Mouse (Mus musculus) cerebellum, adult 2 months (tissue): Measurements from ENCODE around the gene Nosip.

Experiments used
- CTCF ChIP-seq: fragments of 200-500 bp; IDR thresholded peaks from 2 replicates; pipeline ENCODE4 v1.5.1; 2011; ENCODE audit warnings: low read depth, mild to moderate bottlenecking, control low read depth, low read length, moderate library complexity, borderline replicate concordance; ENCODE audit not compliant: insufficient read depth
- POLR2A ChIP-seq: fragments of 200-500 bp; IDR thresholded peaks from 2 replicates; pipeline ENCODE4 v1.6.1; 2011; ENCODE audit warnings: low read length, control low read depth, borderline replicate concordance; ENCODE audit not compliant: insufficient read depth

- TF ChIP-seq CTCF (no peak), POLR2A (no peak)
These were observed 64.1 kb downstream of the Nosip start for GRCm38 (mm10) chr7:45126147-45126843.
